Mouse (Mus musculus): ENCODE measurements around the gene Nono.

The Nono gene

GRCm38 (mm10) chrX:101486487-101487152 is 57.5 kb downstream of the Nono start:
- DNase-seq (ENCODE audit: low spot score in 2 of 2) = peak; percentile 5 to 6

Measured in right cerebral cortex, postnatal 36 days (tissue).